Mouse (Mus musculus): ENCODE data around the gene Cyp26a1.

Cyp26a1 gene

GRCm38 (mm10) chr19:37697651-37698272 lies at the start of gene Cyp26a1:
Gene Cyp26a1 (plus strand): TSS chr19:37697798.
- DNase-seq (ENCODE audit: low spot score) = peak; percentile 34

- DNase-seq (ENCODE audit: low spot score) = no peak
Observed at GRCm38 (mm10) chr19:37647994-37648393, 49.6 kb upstream of the Cyp26a1 start.

- no peak for DNase-seq (ENCODE audit: low spot score)
Observed at GRCm38 (mm10) chr19:37650526-37650925, 47.1 kb upstream of the Cyp26a1 start.

- DNase-seq (ENCODE audit: low spot score) = no peak
Observed at GRCm38 (mm10) chr19:37654012-37654411, 43.6 kb upstream of the Cyp26a1 start.

GRCm38 (mm10) chr19:37656441-37656840 lies 41.2 kb upstream of the Cyp26a1 start:
- DNase-seq (ENCODE audit: low spot score) = no peak

- DNase-seq (ENCODE audit: low spot score) = no peak
Observed at GRCm38 (mm10) chr19:37665256-37665655, 32.3 kb upstream of the Cyp26a1 start.

- DNase-seq (ENCODE audit: low spot score) = no peak
Observed at GRCm38 (mm10) chr19:37667855-37668594, 29.6 kb upstream of the Cyp26a1 start.

GRCm38 (mm10) chr19:37668657-37669056 lies 28.9 kb upstream of the Cyp26a1 start:
- no peak for DNase-seq (ENCODE audit: low spot score)

- no peak for DNase-seq (ENCODE audit: low spot score)
Observed at GRCm38 (mm10) chr19:37669486-37669885, 28.1 kb upstream of the Cyp26a1 start.

GRCm38 (mm10) chr19:37673393-37673792 lies 24.2 kb upstream of the Cyp26a1 start:
- DNase-seq (ENCODE audit: low spot score) = no peak

GRCm38 (mm10) chr19:37685281-37685680 lies 12.3 kb upstream of the Cyp26a1 start, which contains the start of gene Cyp26c1:
Gene Cyp26c1 (plus strand): TSS chr19:37685581.
- DNase-seq (ENCODE audit: low spot score) = no peak

- DNase-seq (ENCODE audit: low spot score) = no peak
Observed at GRCm38 (mm10) chr19:37686347-37686746, 11.3 kb upstream of the Cyp26a1 start.

- DNase-seq (ENCODE audit: low spot score) = peak; percentile 50
Observed at GRCm38 (mm10) chr19:37686941-37687850, 10.4 kb upstream of the Cyp26a1 start.

GRCm38 (mm10) chr19:37689478-37689877 lies 8.1 kb upstream of the Cyp26a1 start:
- DNase-seq (ENCODE audit: low spot score) = no peak

GRCm38 (mm10) chr19:37690716-37691115 lies 6.9 kb upstream of the Cyp26a1 start:
- DNase-seq (ENCODE audit: low spot score) = peak; percentile 36

- no peak for DNase-seq (ENCODE audit: low spot score)
Observed at GRCm38 (mm10) chr19:37692879-37693278, 4.7 kb upstream of the Cyp26a1 start.

- DNase-seq (ENCODE audit: low spot score) = no peak
Observed at GRCm38 (mm10) chr19:37695146-37695545, 2.5 kb upstream of the Cyp26a1 start.

GRCm38 (mm10) chr19:37695762-37696602 lies 1.6 kb upstream of the Cyp26a1 start:
- peak; percentile 42 for DNase-seq (ENCODE audit: low spot score)

GRCm38 (mm10) chr19:37696603-37697334 lies 829 bp upstream of the Cyp26a1 start:
- no peak for DNase-seq (ENCODE audit: low spot score)

- DNase-seq (ENCODE audit: low spot score) = no peak
Observed at GRCm38 (mm10) chr19:37697335-37697636, 312 bp upstream of the Cyp26a1 start.
